Mouse (Mus musculus) gastrocnemius, postnatal 14 days (tissue): ENCODE results near the gene Calcb. TPM values are rescaled to one million over a fixed set of nuclear protein-coding genes. Genes with fewer than 3 reads are reported as not detected.

ENCODE experiments used
- DNase-seq: peaks from one replicate; pipeline ENCODE4 v3.0.0; 2021; ENCODE audit warnings: mixed read lengths
- intact Hi-C: fragments of 180-260 bp; cut with DNase I; formaldehyde crosslinking; loops from one replicate; pipeline ENCODE4 v1.15.1; 2025; ENCODE audit warnings: low total_unique reads
- total RNA-seq, 2 experiments: library from RNA; stranded (reverse); gene quantifications; 2 replicates each; pipeline ENCODE4 v1.2.3; 2021

Calcb gene
- total RNA-seq, 2 experiments from 2014 or later = not detected

DNA sequence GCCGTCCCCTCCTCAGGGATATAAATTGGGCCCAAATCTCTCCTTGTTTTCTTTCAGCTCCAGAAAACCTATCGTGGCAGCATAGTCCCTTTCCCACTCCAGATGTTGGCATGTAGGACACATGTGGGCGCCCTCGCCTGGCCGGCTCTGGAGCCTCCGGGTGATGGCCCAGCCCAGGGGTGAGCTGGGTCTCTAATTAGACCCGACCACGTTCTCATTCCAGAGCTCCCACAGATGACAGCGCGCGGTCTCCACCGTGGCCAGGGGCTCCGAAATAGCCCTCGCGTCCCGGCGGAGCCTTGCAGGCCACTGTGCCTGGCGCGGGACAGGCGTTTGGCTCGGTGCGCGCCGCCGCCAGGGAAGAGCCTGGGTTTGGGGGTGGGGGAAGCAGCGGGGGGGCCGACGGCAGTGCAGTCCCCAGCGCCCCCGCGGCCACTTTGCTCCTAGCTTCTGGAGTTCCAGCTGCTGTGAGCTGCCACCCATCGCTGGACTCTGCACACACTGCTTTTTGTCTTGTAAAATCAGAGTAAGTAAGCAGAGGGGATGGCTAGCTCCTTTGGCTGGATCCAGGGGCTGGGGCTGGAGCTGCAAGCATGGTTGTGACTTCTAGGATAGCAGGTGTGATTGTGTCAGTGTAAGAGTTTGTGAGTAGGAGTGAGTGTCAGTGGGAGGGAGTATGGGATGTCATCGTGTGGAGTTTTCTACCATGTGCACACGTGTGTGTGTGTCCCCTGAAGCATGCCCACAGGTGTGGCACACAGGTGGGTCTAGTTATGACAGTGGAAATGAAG lies 27.2 kb downstream of the Calcb start:
- intact Hi-C loops = no loop called here
- DNase-seq = no peak

DNA sequence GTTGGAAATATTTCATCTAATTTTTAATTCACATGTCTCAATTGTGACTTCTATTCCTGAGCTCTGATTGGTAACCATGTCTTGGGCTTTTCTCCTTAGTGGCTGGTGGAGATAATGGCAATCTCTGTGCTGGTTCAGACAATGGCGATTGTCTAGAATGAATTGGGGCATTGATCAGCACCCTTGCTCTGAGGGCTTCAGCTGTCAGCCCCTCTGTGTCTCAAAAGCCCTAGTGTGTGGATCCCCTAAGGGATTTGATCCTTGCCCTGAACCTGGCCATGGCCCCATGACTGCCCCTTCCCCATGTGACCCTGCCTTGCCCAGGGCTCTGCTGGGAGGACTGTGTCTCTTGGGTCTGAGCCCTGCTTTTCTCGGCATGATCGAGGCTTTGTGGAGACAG lies 29.2 kb downstream of the Calcb start:
- intact Hi-C loops = no loop called here

DNA sequence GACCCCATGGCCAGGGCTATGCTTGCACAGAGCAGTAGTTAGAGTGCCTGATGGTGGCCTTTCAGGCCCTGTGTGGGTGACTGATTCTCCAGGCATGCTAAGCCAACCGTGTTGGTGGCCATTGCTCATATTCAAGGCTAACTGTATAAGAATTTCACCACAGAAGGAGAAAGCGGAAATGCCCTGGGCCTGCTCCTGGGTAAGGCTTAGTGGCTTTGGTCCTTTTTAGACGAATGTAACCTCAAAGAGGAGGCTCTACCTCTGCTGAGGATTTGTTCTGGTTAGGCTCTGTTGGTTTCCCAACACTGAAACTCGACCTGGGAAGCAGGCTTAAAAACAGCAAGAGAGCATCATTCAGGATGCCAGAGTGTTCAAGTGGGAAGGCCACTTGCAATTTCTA lies 29.8 kb downstream of the Calcb start:
- DNase-seq = no peak
- intact Hi-C loops = no loop called here

More for the DNA sequence above, 29.2 kb downstream of the Calcb start:
- no peak for DNase-seq

DNA sequence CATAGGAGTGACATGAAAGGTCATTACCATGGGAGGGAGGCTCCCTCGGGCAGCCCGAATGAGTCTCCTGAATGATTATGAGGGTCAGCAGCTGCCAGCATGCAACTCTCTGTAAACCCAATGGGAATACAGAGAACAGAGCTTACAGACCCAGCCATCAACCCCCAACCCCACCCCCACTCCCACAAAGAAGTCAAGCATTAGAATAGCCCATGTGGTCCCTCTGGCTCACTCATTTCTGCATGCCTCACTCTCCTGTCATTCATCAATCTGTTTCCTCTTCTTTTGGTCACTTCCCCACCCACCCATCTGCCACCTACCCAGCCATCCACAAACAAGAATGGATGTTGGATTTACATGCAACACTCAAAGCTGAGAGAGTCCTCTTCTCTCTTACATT lies 35.0 kb downstream of the Calcb start:
- no peak for DNase-seq
- intact Hi-C loops = no loop called here

DNA sequence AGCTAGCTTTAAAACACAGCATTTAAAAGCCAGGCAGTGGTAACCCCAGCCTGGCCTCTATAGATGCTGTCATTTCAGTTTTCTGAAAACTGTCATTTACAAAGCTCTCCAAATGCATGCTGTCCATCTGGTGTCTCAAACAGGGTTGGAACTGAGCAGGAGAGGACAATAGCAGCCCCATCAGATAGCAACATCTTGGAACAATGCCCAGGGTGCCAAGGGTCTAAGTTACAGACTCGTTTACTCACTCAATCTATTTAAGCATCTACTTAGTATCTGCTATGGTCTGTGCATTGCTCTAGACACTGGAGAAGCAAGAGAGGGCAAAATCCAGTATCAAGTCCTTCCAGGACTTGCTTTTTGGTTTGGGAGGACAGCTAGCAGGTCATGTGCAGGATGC lies 35.8 kb downstream of the Calcb start:
- no peak for DNase-seq
- intact Hi-C loops = no loop called here

DNA sequence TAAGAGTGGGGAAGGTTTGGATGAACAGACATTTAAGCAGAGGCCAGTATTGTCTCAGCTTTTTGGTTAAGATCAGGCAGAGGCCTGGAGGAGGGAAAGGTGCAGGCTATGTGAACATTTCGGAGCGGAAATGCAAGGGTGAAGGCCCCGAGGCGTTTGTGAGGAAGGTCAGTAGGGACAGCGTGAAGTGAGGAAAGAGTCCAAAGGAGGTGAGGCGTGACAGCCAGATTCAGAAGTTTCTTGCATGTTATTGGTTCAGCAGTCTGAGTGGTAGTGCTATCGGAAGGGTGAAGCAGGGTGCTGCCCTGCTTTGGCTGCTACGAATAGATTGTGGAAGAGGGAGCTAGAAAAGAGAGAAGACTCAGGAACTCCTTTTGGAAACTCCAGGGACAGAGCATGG lies 36.2 kb downstream of the Calcb start:
- no peak for DNase-seq
- intact Hi-C loops = no loop called here

DNA sequence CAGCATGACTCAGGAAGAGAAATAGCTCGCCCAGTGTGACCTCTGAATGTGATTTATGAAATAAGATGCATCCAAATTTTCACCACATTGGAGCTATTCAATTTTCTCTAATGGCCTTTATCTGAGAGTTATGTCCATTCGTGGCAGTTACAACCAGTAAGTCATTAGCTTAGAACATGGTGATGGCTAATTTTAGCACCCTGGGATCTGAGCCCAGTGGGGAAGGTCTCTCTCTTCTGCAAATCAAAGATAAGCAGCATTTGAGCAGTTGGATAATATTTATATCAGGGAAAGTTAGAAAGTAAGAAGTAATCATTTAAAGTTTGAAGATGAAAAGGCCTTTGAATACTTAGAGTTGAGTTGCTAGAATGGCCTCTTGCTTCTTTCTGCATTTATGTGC lies 44.2 kb downstream of the Calcb start:
- DNase-seq = no peak
- intact Hi-C loops = no loop called here

DNA sequence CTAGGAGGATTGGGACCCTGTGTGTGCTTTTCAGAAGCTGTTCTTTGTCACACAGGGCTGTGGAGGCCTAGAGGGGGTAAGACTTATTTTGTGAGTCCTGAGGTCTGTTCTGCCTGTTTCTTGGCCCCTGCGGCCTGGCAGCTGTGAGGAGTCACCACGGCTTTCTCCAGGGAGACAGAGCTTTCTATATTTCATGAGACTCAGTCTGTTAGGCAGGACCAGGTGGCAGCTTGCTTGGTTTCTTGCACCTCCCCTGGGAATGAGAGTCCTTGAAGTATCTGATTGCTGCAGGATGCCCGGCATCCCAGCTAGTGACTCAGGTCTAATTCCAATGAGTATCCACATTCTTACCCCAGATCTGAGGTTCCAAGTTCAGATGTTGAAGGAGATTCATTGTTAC lies 46.8 kb downstream of the Calcb start:
- intact Hi-C loops = no loop called here
- no peak for DNase-seq

DNA sequence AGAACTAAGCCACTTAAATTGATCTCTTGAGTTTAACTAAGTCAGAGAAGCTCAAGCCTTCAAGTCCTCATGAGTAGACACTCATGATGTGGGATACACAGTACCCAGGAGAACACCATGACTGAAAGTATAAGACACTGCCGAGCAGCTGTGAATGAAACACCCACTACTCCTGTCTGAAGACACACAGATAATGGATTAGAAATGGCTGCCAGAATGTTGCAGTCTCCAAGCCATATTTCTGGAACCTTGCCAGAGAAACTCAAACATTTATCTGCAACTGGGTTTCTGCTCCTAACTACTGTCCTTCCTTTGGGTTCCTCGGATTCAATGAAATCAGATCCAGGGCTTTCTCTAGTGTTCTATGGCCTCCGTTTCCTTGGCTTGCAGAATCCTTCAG lies 48.1 kb downstream of the Calcb start:
- intact Hi-C loops = no loop called here
- DNase-seq = no peak

DNA sequence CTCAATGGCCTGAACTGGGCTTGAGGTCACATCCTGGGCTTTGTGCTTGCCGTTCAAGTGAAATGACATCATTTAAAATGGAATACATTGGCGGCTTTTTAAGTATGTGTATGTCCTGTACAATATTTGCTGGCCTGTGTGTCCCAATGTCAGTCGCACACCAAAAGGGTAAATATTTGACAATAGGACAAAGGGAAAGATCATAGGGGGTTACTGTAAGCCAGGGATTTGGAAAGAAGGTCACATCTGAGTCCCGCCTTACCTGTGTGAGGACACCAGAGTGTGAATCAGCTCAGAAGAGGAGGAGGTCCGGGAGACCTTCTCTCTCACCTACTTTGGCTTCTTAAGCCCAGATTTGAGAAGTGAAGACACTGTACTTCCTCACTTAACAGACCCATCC lies 50.1 kb downstream of the Calcb start:
- DNase-seq = no peak
- intact Hi-C loops = no loop called here

DNA sequence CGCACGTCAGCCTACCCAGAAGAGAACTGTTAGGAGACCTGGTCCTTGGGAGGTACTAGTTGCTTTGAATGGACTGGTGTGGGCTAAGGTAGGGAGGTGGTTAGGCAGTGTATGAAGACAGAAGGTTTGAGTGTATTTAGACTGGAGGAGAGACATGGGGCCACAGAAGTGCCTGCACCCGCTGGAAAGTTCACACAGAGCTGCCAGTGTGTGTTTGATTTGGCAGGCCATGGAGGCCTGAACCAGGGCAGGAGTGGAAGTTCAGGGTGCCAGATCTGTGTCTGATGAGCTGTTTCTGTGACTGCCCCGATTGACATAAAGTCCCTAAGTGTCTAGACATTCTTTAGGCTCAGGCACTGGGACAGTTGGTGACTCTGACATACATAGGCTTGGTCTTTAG lies 50.6 kb downstream of the Calcb start:
- intact Hi-C loops = no loop called here
- DNase-seq = no peak

DNA sequence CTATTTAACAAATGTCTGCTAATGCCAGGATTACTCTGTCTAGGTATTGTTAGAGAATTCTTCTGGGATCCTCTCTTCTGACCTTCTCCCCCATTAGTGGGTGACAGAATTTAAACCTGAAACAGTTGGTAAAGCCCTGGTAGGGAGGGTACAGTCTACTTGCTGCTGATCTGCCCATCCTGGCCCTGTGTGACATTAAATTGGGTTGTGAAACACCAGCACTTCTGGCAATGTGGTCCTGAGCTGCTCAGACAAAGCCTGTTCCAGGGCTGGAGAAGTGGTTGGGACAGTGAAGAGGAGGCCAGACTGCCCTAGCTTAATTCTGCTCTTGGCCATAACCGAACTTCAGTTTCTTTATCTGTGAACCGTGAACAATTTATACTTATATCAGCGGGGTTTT lies 52.1 kb downstream of the Calcb start:
- intact Hi-C loops = no loop called here
- DNase-seq = no peak

DNA sequence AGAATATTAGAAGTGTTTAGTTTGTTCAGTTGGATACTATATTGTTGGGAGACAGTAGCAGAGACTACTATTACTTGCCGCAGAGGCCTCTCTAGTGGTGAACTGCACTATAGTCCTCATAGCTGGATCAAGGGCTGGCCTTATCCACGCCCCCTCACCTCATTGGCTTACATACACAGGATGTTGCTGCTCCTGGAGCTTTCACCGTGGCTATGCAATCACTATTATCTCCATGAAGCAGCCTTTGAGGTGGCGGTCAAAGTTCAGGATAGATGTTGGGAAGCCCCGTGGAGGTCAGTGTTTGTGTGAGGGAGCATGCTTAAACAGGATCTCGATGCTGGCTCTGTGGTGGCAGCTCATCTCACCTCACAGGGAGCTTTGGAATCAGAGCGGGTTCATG lies 53.4 kb downstream of the Calcb start:
- intact Hi-C loops = no loop called here
- no peak for DNase-seq

Other genes starting within 250 kb of the Calcb start
- gene Cyp2r1, start 155.7 kb upstream of the Calcb start, total RNA-seq = under 1 TPM; 0.45 to 0.47 TPM
- not detected for gene Calca, start 82.3 kb upstream of the Calcb start, total RNA-seq
- 1 to 10 TPM; 1.0 to 3.4 TPM for gene Insc, start 25.1 kb downstream of the Calcb start, total RNA-seq